Mouse (Mus musculus) liver, embryonic 18 days (tissue): Measurements from ENCODE around the gene Ramp3. TPM values are rescaled to one million over a fixed set of nuclear protein-coding genes. Genes with fewer than 3 reads are reported as not detected.

Experiments used
- polyA plus RNA-seq: library from polyadenylated mRNA; depleted of rRNA; stranded (reverse); fragments of >200 nt; gene quantifications from 2 replicates; pipeline ENCODE4 v1.2.3, GENCODE M21; 2012; rRNA removed

Ramp3 gene
- 0.08 and 0.23 TPM in 2 replicates for polyA plus RNA-seq

DNA sequence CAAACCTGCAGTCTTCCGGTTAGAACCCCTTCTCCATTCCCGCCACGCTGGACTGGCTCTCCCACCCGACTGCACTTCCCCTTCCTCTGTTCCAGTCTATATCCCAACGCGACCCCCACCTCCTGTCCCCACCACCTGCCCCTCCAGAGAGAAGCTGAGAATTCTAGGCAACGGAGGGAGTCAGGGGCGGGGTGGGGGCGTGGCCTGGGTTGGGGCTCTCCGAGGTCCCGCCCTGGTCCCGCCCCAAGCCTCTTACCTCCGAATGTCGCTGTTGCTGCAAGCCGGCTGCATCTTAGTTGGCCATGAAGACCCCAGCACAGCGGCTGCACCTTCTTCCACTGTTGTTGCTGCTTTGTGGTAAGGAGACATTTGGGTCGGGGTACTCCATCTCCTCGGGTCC lies at the start of gene Ramp3:
Ramp3 (plus strand) TSS at position 251 of the 400 bp plus-strand sequence.

DNA sequence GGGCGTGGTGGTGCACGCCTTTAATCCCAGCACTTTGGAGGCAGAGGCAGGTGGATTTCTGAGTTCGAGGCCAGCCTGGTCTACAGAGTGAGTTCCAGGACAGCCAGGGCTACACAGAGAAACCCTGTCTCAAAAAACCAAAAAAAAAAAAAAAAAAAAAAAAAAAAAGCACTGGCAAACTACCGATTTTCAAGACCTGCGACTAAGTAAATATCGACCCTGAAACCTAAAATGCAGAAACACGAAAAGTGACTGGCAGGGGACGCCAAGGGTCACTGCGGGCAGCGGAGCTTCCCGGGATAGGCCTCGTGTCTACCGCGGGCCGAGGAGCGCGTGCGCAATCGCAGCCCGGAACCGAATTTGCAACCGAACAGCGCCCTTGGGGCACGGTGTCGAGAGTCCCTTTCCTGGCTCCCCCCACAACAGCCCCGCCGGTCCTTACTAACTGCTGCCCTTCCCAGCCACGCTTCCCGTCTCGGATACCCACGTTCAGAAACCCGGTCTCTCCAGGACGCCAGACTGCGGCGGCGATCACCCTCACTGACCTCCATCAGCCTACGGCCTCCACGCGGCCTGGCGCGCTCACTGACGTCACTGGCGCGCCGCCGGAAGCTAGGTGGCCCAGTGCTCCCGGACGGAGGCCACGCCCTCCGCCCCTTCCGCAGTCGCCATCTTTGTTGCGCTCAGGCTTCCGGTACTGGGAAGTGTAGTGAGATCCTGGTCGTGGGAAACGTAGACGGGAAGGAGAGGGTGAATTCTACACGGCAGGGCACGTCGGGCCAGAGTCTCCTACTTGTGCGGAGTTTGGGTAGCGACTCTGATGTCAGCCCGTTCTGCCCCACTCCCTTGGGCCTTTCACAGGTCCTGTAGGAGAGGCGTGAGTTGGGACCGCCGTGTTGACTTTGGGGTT lies 32.6 kb upstream of the Ramp3 start, which contains the start of gene Tbrg4:
Tbrg4 (minus strand) TSS at position 590 of the 910 bp plus-strand sequence.

DNA sequence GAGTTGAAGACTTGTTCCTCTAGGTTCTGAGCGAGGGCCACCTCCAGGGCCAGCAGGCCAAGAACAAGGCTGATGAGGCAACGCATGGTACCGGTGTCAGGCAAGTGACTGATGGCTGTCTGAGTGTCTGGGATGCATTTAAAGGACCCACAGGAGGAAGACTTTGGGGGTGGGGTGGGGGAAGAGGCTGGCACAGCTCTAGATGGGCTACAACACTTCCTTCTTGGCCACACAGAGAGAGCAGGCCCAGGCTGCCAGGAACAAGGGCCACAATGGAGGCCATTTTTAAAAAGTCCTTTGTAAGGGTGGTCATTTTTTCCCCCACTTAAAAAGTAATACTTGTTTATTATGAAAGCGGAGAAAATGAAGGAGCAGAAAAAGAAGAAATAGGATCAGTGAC lies 19.8 kb upstream of the Ramp3 start, which contains the start of gene Wap:
Wap (minus strand) TSS at position 101 of the 400 bp plus-strand sequence.

Other genes with a start within 250 kb of the Ramp3 start
- gene Ppia, start 243.1 kb upstream of the Ramp3 start, polyA plus RNA-seq: 1,736 and 1,766 TPM in 2 replicates
- gene H2afv, start 214.1 kb upstream of the Ramp3 start, polyA plus RNA-seq: 57.5 and 58.3 TPM in 2 replicates
- gene Purb, start 182.6 kb upstream of the Ramp3 start, polyA plus RNA-seq: 4.2 and 4.3 TPM in 2 replicates
- gene Myo1g, start 137.6 kb upstream of the Ramp3 start, polyA plus RNA-seq: 11.2 and 15.7 TPM in 2 replicates
- 30.0 and 31.7 TPM in 2 replicates for gene Ccm2, start 111.6 kb upstream of the Ramp3 start, polyA plus RNA-seq
- 0.67 and 0.74 TPM in 2 replicates for gene Nacad, start 52.5 kb upstream of the Ramp3 start, polyA plus RNA-seq
- gene Tbrg4, start 32.5 kb upstream of the Ramp3 start, polyA plus RNA-seq: 37.3 and 45.5 TPM in 2 replicates
- gene Wap, start 19.9 kb upstream of the Ramp3 start, polyA plus RNA-seq: not detected in 2 replicates
- not detected in 2 replicates for gene Gm11983, start 179.1 kb downstream of the Ramp3 start, polyA plus RNA-seq